Mouse (Mus musculus): ENCODE measurements at regions not wholly inside any gene's neighbourhood (a gene's known extent, or its start where the extent isn't known, plus 50 kb on each side); places are given as distances from the start of the nearest gene placed in this dataset.

GRCm38 (mm10) chr7:40372713-40373112 lies 525.4 kb upstream of the Vstm2b start:
- Histone ChIP-seq H3K27me3 (ENCODE audit: control insufficient read depth, insufficient read depth, low read length) (no peaks in the 10 kb centered on the region), H3K27ac (ENCODE audit: insufficient read depth, low read depth, low read length) (no peak overlapping the region), H3K4me3 (ENCODE audit: low read depth, low read length) (no peak overlapping the region), H3K36me3 (ENCODE audit: control insufficient read depth, insufficient read depth, low read length) (no peaks in the 10 kb centered on the region), H3K4me1 (ENCODE audit: control insufficient read depth, insufficient read depth, insufficient read length, low read length) (no peaks in the 10 kb centered on the region)
- 81% methylated on average over 2 of the region's 2 CpGs for WGBS
- TF ChIP-seq POLR2A (IDR thresholded peaks at IDR 0.05; ENCODE audit: low read depth, low read length) = no peak
- TF ChIP-seq CTCF (IDR thresholded peaks at IDR 0.05; ENCODE audit: extremely low read depth, insufficient read length, insufficient replicate concordance, low read depth, low read length) = no peak

- H3K4me1 ChIP-seq (ENCODE audit: control insufficient read depth, insufficient read depth, insufficient read length, low read length) = no peaks in the 10 kb centered on the region
- H3K27me3 ChIP-seq (ENCODE audit: control insufficient read depth, insufficient read depth, low read length) = no peaks in the 10 kb centered on the region
- no peak overlapping the region for H3K4me3 ChIP-seq (ENCODE audit: low read depth, low read length)
- no peak overlapping the region for H3K27ac ChIP-seq (ENCODE audit: insufficient read depth, low read depth, low read length)
- no peaks in the 10 kb centered on the region for H3K36me3 ChIP-seq (ENCODE audit: control insufficient read depth, insufficient read depth, low read length)
- no peak for TF ChIP-seq CTCF (IDR thresholded peaks at IDR 0.05; ENCODE audit: extremely low read depth, insufficient read length, insufficient replicate concordance, low read depth, low read length)
- 85% methylated on average over 1 of the region's 1 CpGs for WGBS
Measured at GRCm38 (mm10) chr7:40377839-40378238, 520.3 kb upstream of the Vstm2b start.

GRCm38 (mm10) chr7:40381244-40381643 lies 516.9 kb upstream of the Vstm2b start:
- Histone ChIP-seq H3K4me1 (ENCODE audit: control insufficient read depth, insufficient read depth, insufficient read length, low read length) (no peaks in the 10 kb centered on the region), H3K4me3 (ENCODE audit: low read depth, low read length) (no peak overlapping the region), H3K36me3 (ENCODE audit: control insufficient read depth, insufficient read depth, low read length) (no peaks in the 10 kb centered on the region), H3K27ac (ENCODE audit: insufficient read depth, low read depth, low read length) (no peak overlapping the region), H3K27me3 (ENCODE audit: control insufficient read depth, insufficient read depth, low read length) (no peaks in the 10 kb centered on the region)
- TF ChIP-seq CTCF (IDR thresholded peaks at IDR 0.05; ENCODE audit: extremely low read depth, insufficient read length, insufficient replicate concordance, low read depth, low read length) = no peak
- no peak for TF ChIP-seq POLR2A (IDR thresholded peaks at IDR 0.05; ENCODE audit: low read depth, low read length)
- WGBS = 87% methylated on average over 3 of the region's 3 CpGs

- Histone ChIP-seq H3K4me1 (ENCODE audit: control insufficient read depth, insufficient read depth, insufficient read length, low read length) (no peaks in the 10 kb centered on the region), H3K27ac (ENCODE audit: insufficient read depth, low read depth, low read length) (no peak overlapping the region), H3K36me3 (ENCODE audit: control insufficient read depth, insufficient read depth, low read length) (no peaks in the 10 kb centered on the region), H3K4me3 (ENCODE audit: low read depth, low read length) (no peak overlapping the region), H3K27me3 (ENCODE audit: control insufficient read depth, insufficient read depth, low read length) (no peaks in the 10 kb centered on the region)
- TF ChIP-seq CTCF (IDR thresholded peaks at IDR 0.05; ENCODE audit: extremely low read depth, insufficient read length, insufficient replicate concordance, low read depth, low read length) (no peak), POLR2A (IDR thresholded peaks at IDR 0.05; ENCODE audit: low read depth, low read length) (no peak)
- WGBS = 89% methylated on average over 5 of the region's 5 CpGs
Measured at GRCm38 (mm10) chr7:40388152-40388551, 510.0 kb upstream of the Vstm2b start.

GRCm38 (mm10) chr7:40389795-40390194 lies 508.3 kb upstream of the Vstm2b start:
- Histone ChIP-seq H3K36me3 (ENCODE audit: control insufficient read depth, insufficient read depth, low read length) (no peaks in the 10 kb centered on the region), H3K4me1 (ENCODE audit: control insufficient read depth, insufficient read depth, insufficient read length, low read length) (no peaks in the 10 kb centered on the region), H3K27ac (ENCODE audit: insufficient read depth, low read depth, low read length) (no peak overlapping the region), H3K4me3 (ENCODE audit: low read depth, low read length) (no peak overlapping the region), H3K27me3 (ENCODE audit: control insufficient read depth, insufficient read depth, low read length) (no peaks in the 10 kb centered on the region)
- WGBS = 33% methylated on average over 3 of the region's 3 CpGs
- TF ChIP-seq POLR2A (IDR thresholded peaks at IDR 0.05; ENCODE audit: low read depth, low read length) (no peak), CTCF (IDR thresholded peaks at IDR 0.05; ENCODE audit: extremely low read depth, insufficient read length, insufficient replicate concordance, low read depth, low read length) (no peak)

GRCm38 (mm10) chr7:40390927-40391326 lies 507.2 kb upstream of the Vstm2b start:
- Histone ChIP-seq H3K27ac (ENCODE audit: insufficient read depth, low read depth, low read length) (no peak overlapping the region), H3K4me3 (ENCODE audit: low read depth, low read length) (no peak overlapping the region), H3K4me1 (ENCODE audit: control insufficient read depth, insufficient read depth, insufficient read length, low read length) (no peaks in the 10 kb centered on the region), H3K36me3 (ENCODE audit: control insufficient read depth, insufficient read depth, low read length) (no peaks in the 10 kb centered on the region), H3K27me3 (ENCODE audit: control insufficient read depth, insufficient read depth, low read length) (no peaks in the 10 kb centered on the region)
- TF ChIP-seq CTCF (IDR thresholded peaks at IDR 0.05; ENCODE audit: extremely low read depth, insufficient read length, insufficient replicate concordance, low read depth, low read length) = no peak
- TF ChIP-seq POLR2A (IDR thresholded peaks at IDR 0.05; ENCODE audit: low read depth, low read length) = no peak
- 27% methylated on average over 3 of the region's 3 CpGs for WGBS

- H3K36me3 ChIP-seq (ENCODE audit: control insufficient read depth, insufficient read depth, low read length) = no peaks in the 10 kb centered on the region
- no peak for TF ChIP-seq POLR2A (IDR thresholded peaks at IDR 0.05; ENCODE audit: low read depth, low read length)
- no peak for TF ChIP-seq CTCF (IDR thresholded peaks at IDR 0.05; ENCODE audit: extremely low read depth, insufficient read length, insufficient replicate concordance, low read depth, low read length)
- WGBS = 56% methylated on average over 3 of the region's 3 CpGs
Measured at GRCm38 (mm10) chr7:40391626-40392025, 506.5 kb upstream of the Vstm2b start.

GRCm38 (mm10) chr7:40392207-40392606 lies 505.9 kb upstream of the Vstm2b start:
- 47% methylated on average over 3 of the region's 3 CpGs for WGBS
- TF ChIP-seq CTCF (IDR thresholded peaks at IDR 0.05; ENCODE audit: extremely low read depth, insufficient read length, insufficient replicate concordance, low read depth, low read length) = no peak
- no peak for TF ChIP-seq POLR2A (IDR thresholded peaks at IDR 0.05; ENCODE audit: low read depth, low read length)
- no peaks in the 10 kb centered on the region for H3K4me1 ChIP-seq (ENCODE audit: control insufficient read depth, insufficient read depth, insufficient read length, low read length)
- no peak overlapping the region for H3K27ac ChIP-seq (ENCODE audit: insufficient read depth, low read depth, low read length)
- no peaks in the 10 kb centered on the region for H3K36me3 ChIP-seq (ENCODE audit: control insufficient read depth, insufficient read depth, low read length)
- no peaks in the 10 kb centered on the region for H3K27me3 ChIP-seq (ENCODE audit: control insufficient read depth, insufficient read depth, low read length)
- no peak overlapping the region for H3K4me3 ChIP-seq (ENCODE audit: low read depth, low read length)

More at GRCm38 (mm10) chr7:40391626-40392025, 506.5 kb upstream of the Vstm2b start:
- no peak overlapping the region for H3K27ac ChIP-seq (ENCODE audit: insufficient read depth, low read depth, low read length)
- no peaks in the 10 kb centered on the region for H3K27me3 ChIP-seq (ENCODE audit: control insufficient read depth, insufficient read depth, low read length)
- H3K4me1 ChIP-seq (ENCODE audit: control insufficient read depth, insufficient read depth, insufficient read length, low read length) = no peaks in the 10 kb centered on the region
- no peak overlapping the region for H3K4me3 ChIP-seq (ENCODE audit: low read depth, low read length)

Measured in small intestine, adult 2 months (tissue).